ENCODE assay signal across 8 mouse cellular contexts in genomic region chr5:16047452-16048191, GRCm38 (mm10).
DNase-seq lines count a peak whose midpoint lies in the region; ATAC-seq and TF ChIP-seq lines count a peak whose summit lies in the region.

No protein-coding gene starts in this region.

- peak overlapping the region; percentile 28; the same call in 1 of the 2 replicates for H3K9ac ChIP-seq in lung, embryonic 16.5 days (ENCODE audit: low read length)

- H3K36me3 ChIP-seq in lung, embryonic 16.5 days (ENCODE audit: control insufficient read depth, insufficient read depth, low read length), result no peaks in the 10 kb centered on the region

- 38% methylated on average over 10 of the region's 10 CpGs for WGBS in lung, embryonic 16.5 days

- H3K4me2 ChIP-seq in lung, embryonic 16.5 days (ENCODE audit: low read depth, low read length), result peak overlapping the region; percentile 42

- intact Hi-C loops in heart, postnatal 25 days (cut with DNase I), result no loop called here

- H3K27ac ChIP-seq in embryonic fibroblast, embryonic 13.5 days (ENCODE audit: insufficient read depth, low read length), result peak overlapping the region; percentile 44
- peak overlapping the region; percentile 89 for H3K27ac ChIP-seq in lung, embryonic 16.5 days (ENCODE audit: low read length)

- H3K27me3 ChIP-seq in lung, embryonic 16.5 days (ENCODE audit: control insufficient read depth, insufficient read depth, low read depth, low read length), result no peaks in the 10 kb centered on the region

- peak; percentile 27 for DNase-seq in adrenal gland, postnatal 14 days
- DNase-seq in adrenal gland, adult 8-10 months, result no peak
- DNase-seq in heart, postnatal 25 days (ENCODE audit: low spot score), result peak; percentile 8
- no peak for DNase-seq in thymus, postnatal 0 days (ENCODE audit: low spot score)
- DNase-seq in frontal cortex, postnatal 14 days (ENCODE audit: low spot score in 2 of 2), result no peak
- DNase-seq in cerebellum, postnatal 25 days, result no peak

- TF ChIP-seq CTCF in embryonic fibroblast, embryonic 13.5 days (IDR thresholded peaks at IDR 0.05; ENCODE audit: borderline replicate concordance, insufficient read depth, low read length), result no peak

- TF ChIP-seq POLR2A in embryonic fibroblast, embryonic 13.5 days (IDR thresholded peaks at IDR 0.05; ENCODE audit: low read depth, low read length), result no peak

- H3K4me1 ChIP-seq in embryonic fibroblast, embryonic 13.5 days (ENCODE audit: control insufficient read depth, insufficient read depth, low read length), result peaks cover 3% of the 10 kb centered on the region; the same call in 1 of the 2 replicates
- H3K4me1 ChIP-seq in lung, embryonic 16.5 days (replicated peaks; ENCODE audit: control insufficient read depth, insufficient read depth, low read length), result 0 out of 2 replicates have a peak, but pooled peaks cover 3% of the 10 kb centered on the region

- no peak overlapping the region for H3K4me3 ChIP-seq in embryonic fibroblast, embryonic 13.5 days (ENCODE audit: insufficient read depth, low read length)
- H3K4me3 ChIP-seq in lung, embryonic 16.5 days (ENCODE audit: low read length), result peak overlapping the region; percentile 18; the same call in 1 of the 2 replicates

- ATAC-seq in lung, embryonic 16.5 days (ENCODE audit: low read depth), result peak; percentile 91

- no peaks in the 10 kb centered on the region for H3K9me3 ChIP-seq in lung, embryonic 16.5 days (ENCODE audit: control insufficient read depth, low read length)

Comparison
In these comparisons a context has a peak if more than half of its experiments do, and no peak if none do; other contexts are left out.
1. DNase-seq: peak in adrenal gland, postnatal 14 days (single experiment) and heart, postnatal 25 days (single experiment); none in adrenal gland, adult 8-10 months (single experiment), thymus, postnatal 0 days (single experiment), frontal cortex, postnatal 14 days (0 of 2) and cerebellum, postnatal 25 days (0 of 2).